Comparison of ENCODE assay signal across 10 mouse cellular contexts in the genomic region with DNA sequence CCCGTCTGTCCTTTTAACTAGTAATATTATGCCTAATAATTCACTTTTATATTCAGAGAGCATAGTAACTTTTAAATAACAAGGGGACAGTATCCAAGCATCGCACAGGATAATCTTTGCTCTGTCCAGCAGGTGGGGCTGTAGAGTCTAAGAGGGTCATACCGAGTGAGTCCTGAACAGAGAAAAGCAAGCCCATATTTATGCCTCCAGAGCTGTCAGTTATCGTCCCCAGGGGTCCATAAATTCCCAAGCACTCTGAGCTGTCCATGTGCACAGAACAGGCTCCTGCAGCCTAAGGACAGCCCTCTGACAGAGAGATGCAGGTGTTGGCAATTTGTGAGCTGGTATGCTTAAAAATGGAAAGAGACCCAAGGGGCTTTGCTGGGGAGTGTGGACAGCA.
DNase-seq lines count a peak whose midpoint lies in the region; ATAC-seq and TF ChIP-seq lines count a peak whose summit lies in the region.
"Had no signal": no experiment of that assay in that cellular context is flagged by ENCODE, and none has a peak within 500 bp of the region (broad histone marks: within the 10 kb centered on the region; RNA-seq: fewer than 3 reads in every experiment).

No protein-coding gene starts in this region.

- peak; percentile 6 for DNase-seq in kidney, adult 9 months
- no peak for DNase-seq in G1E (ENCODE audit: low spot score)
- peak; percentile 74 for DNase-seq in embryo, embryonic 11 days
- DNase-seq in mesoderm, embryonic 11.5 days (ENCODE audit: low read depth, low spot score): peak; percentile 89
- DNase-seq in layer of hippocampus, adult 11-12 months (ENCODE audit: low spot score): no peak

- no peak overlapping the region for H3K4me3 ChIP-seq in kidney, embryonic 16.5 days (ENCODE audit: low read length)
- H3K4me3 ChIP-seq in G1E (ENCODE audit: low read depth, low read length): no peak overlapping the region
- H3K4me3 ChIP-seq: liver, embryonic 15.5 days; stomach, embryonic 15.5 days had no signal

- H3K9me3 ChIP-seq in kidney, embryonic 16.5 days (ENCODE audit: low read length): no peaks in the 10 kb centered on the region
- H3K9me3 ChIP-seq in G1E (replicated peaks): no peaks in the 10 kb centered on the region
- H3K9me3 ChIP-seq: liver, embryonic 15.5 days; stomach, embryonic 15.5 days had no signal

- no peak overlapping the region for H3K4me2 ChIP-seq in kidney, embryonic 16.5 days (replicated peaks; ENCODE audit: low read depth, low read length)
- H3K4me2 ChIP-seq: liver, embryonic 15.5 days; stomach, embryonic 15.5 days had no signal

- no peaks in the 10 kb centered on the region for H3K27me3 ChIP-seq in kidney, embryonic 16.5 days (ENCODE audit: insufficient read depth, low read length)
- H3K27me3 ChIP-seq in G1E (ENCODE audit: insufficient read depth, low read length): no peaks in the 10 kb centered on the region; the same call in 1 of the 2 replicates
- H3K27me3 ChIP-seq: liver, embryonic 15.5 days; stomach, embryonic 15.5 days had no signal

- no peak overlapping the region for H3K9ac ChIP-seq in kidney, embryonic 16.5 days (replicated peaks; ENCODE audit: low read length)
- H3K9ac ChIP-seq: liver, embryonic 15.5 days; stomach, embryonic 15.5 days had no signal

- ATAC-seq in kidney, embryonic 16.5 days (ENCODE audit: low FRiP score, low TSS enrichment): no peak
- no peak for ATAC-seq in G1E (ENCODE audit: extremely low read depth, insufficient number of reproducible peaks, low FRiP score, poor library complexity, severe bottlenecking)
- no peak for ATAC-seq in monocyte, adult 5-6 weeks (replicated peaks; ENCODE audit: insufficient number of reproducible peaks, low FRiP score, low TSS enrichment, poor library complexity, severe bottlenecking)
- ATAC-seq in frontal cortex, adult (ENCODE audit: low TSS enrichment): no peak

- H3K27ac ChIP-seq in kidney, embryonic 16.5 days (ENCODE audit: low read length): no peak overlapping the region
- H3K27ac ChIP-seq: liver, embryonic 15.5 days; stomach, embryonic 15.5 days had no signal

- TF ChIP-seq CTCF in G1E (IDR thresholded peaks at IDR 0.05; ENCODE audit: low read depth, low read length): peak; percentile 55; the same call in 1 of the 2 replicates

- no peaks in the 10 kb centered on the region for H3K36me3 ChIP-seq in kidney, embryonic 16.5 days (ENCODE audit: insufficient read depth, low read length)
- no peaks in the 10 kb centered on the region for H3K36me3 ChIP-seq in G1E (replicated peaks)
- H3K36me3 ChIP-seq: liver, embryonic 15.5 days; stomach, embryonic 15.5 days had no signal

- 50% methylated on average over 4 of the region's 4 CpGs for WGBS in kidney, embryonic 16.5 days

- no peaks in the 10 kb centered on the region for H3K4me1 ChIP-seq in kidney, embryonic 16.5 days (ENCODE audit: insufficient read depth, low read length)
- 0 out of 2 replicates have a peak, but pooled peaks cover 2% of the 10 kb centered on the region for H3K4me1 ChIP-seq in G1E (ENCODE audit: insufficient read depth, low read depth, low read length)
- H3K4me1 ChIP-seq: liver, embryonic 15.5 days; stomach, embryonic 15.5 days had no signal

Comparison
In these comparisons a context has a peak if more than half of its experiments do, and no peak if none do; other contexts are left out.
1. DNase-seq: peak in kidney, adult 9 months (single experiment), embryo, embryonic 11 days (single experiment) and mesoderm, embryonic 11.5 days (single experiment); none in G1E (single experiment) and layer of hippocampus, adult 11-12 months (single experiment).